Comparison of ENCODE assay signal across 12 mouse cellular contexts in the genomic region with DNA sequence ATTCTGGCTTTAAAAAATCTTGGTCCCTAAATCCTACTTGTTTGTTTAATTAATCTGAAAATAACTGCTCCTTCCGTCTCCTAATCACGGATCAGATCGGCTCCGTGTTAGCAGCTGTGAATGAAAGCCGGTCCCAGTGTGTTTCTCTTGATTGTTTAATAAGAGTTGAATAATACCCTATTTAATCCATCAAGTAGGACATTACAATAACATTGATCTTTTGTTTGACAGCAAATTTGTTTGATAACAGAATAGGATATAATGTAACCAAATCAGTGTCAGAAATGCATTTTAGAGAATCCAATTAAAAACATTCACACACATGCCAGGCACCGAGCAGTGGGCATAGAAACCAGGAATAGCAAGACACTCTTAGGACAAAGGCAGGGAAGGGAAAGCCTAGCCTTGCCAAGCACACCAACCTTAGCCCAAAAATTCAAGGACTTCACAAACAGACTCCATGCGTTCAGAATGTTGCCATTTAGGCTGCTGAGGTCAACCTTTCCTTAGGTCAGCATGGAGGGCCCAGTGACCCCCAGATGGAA.
DNase-seq lines count a peak whose midpoint lies in the region; ATAC-seq and TF ChIP-seq lines count a peak whose summit lies in the region.
"Had no signal": no experiment of that assay in that cellular context is flagged by ENCODE, and none has a peak within 500 bp of the region (broad histone marks: within the 10 kb centered on the region; RNA-seq: fewer than 3 reads in every experiment).

No protein-coding gene starts in this region.

- 17% methylated on average over 7 of the region's 7 CpGs for whole genome bisulfite sequencing in hindbrain, embryonic 14.5 days
- WGBS in midbrain, embryonic 15.5 days, result 27% methylated on average over 7 of the region's 7 CpGs

- H3K9ac ChIP-seq in hindbrain, embryonic 14.5 days, result peak overlapping the region; percentile 42; the same call in 1 of the 2 replicates
- H3K9ac ChIP-seq in midbrain, embryonic 15.5 days, result 0 out of 2 replicates have a peak overlapping the region, but pooled peaks have one; percentile 6

- peak overlapping the region; percentile 51 for H3K4me2 ChIP-seq in hindbrain, embryonic 14.5 days (replicated peaks)
- peak overlapping the region; percentile 39 for H3K4me2 ChIP-seq in midbrain, embryonic 15.5 days

- no peaks in the 10 kb centered on the region for H3K27me3 ChIP-seq in hindbrain, embryonic 14.5 days (ENCODE audit: control insufficient read depth, insufficient read depth, low read length)
- H3K27me3 ChIP-seq in midbrain, embryonic 15.5 days (replicated peaks), result 0 out of 2 replicates have a peak, but pooled peaks cover 2% of the 10 kb centered on the region

- peak; percentile 84 for DNase-seq in brain, embryonic 14.5 days (ENCODE audit: low read depth)
- DNase-seq in embryo, embryonic 10 days (ENCODE audit: low spot score), result peak; percentile 52
- DNase-seq in hindbrain, embryonic 14.5 days (ENCODE audit: low spot score), result no peak
- DNase-seq in thymus, adult 18-20 months, result no peak
- DNase-seq in ovary, adult 18-20 months (ENCODE audit: low spot score), result no peak
- DNase-seq in right cerebral cortex, postnatal 14 days, result no peak
- DNase-seq in urinary bladder, postnatal 14 days (ENCODE audit: low spot score), result no peak
- DNase-seq: cerebellum, postnatal 36 days; lung, postnatal 10 days; thymus, postnatal 25 days had no signal

- peaks cover 10% of the 10 kb centered on the region for H3K4me1 ChIP-seq in hindbrain, embryonic 14.5 days (replicated peaks; ENCODE audit: control insufficient read depth, insufficient read depth, low read length)
- H3K4me1 ChIP-seq in midbrain, embryonic 15.5 days, result peaks cover 6% of the 10 kb centered on the region; the same call in 1 of the 2 replicates

- H3K27ac ChIP-seq in hindbrain, embryonic 14.5 days, result peak overlapping the region; percentile 65
- H3K27ac ChIP-seq in midbrain, embryonic 15.5 days, result peak overlapping the region; percentile 4; the same call in 1 of the 2 replicates

- ATAC-seq in hindbrain, embryonic 14.5 days (ENCODE audit: low FRiP score), result no peak
- peak; percentile 68 for ATAC-seq in midbrain, embryonic 15.5 days (replicated peaks)

- no peaks in the 10 kb centered on the region for H3K9me3 ChIP-seq in hindbrain, embryonic 14.5 days (ENCODE audit: control insufficient read depth, low read length)
- no peaks in the 10 kb centered on the region for H3K9me3 ChIP-seq in midbrain, embryonic 15.5 days

- TF ChIP-seq POLR2A in brain, embryonic 14.5 days (IDR thresholded peaks at IDR 0.05; ENCODE audit: borderline replicate concordance, extremely low read depth, insufficient read depth, insufficient read length, poor library complexity, severe bottlenecking), result no peak

- H3K4me3 ChIP-seq in hindbrain, embryonic 14.5 days (replicated peaks; ENCODE audit: low read length), result peak overlapping the region; percentile 18
- H3K4me3 ChIP-seq in midbrain, embryonic 15.5 days, result 0 out of 2 replicates have a peak overlapping the region, but pooled peaks have one; percentile 0
- H3K4me3 ChIP-seq: erythroblast, embryonic 14.5 days had no signal

- TF ChIP-seq CTCF in brain, embryonic 14.5 days (IDR thresholded peaks at IDR 0.05; ENCODE audit: borderline replicate concordance, extremely low read depth, insufficient read depth, insufficient read length), result no peak

- no peaks in the 10 kb centered on the region for H3K36me3 ChIP-seq in hindbrain, embryonic 14.5 days (replicated peaks; ENCODE audit: control insufficient read depth, insufficient read depth)
- no peaks in the 10 kb centered on the region for H3K36me3 ChIP-seq in midbrain, embryonic 15.5 days (replicated peaks)

Comparison
In these comparisons a context has a peak if more than half of its experiments do, and no peak if none do; other contexts are left out.
1. DNase-seq: peak in brain, embryonic 14.5 days (single experiment) and embryo, embryonic 10 days (single experiment); none in hindbrain, embryonic 14.5 days (single experiment), thymus, adult 18-20 months (0 of 2), ovary, adult 18-20 months (single experiment), right cerebral cortex, postnatal 14 days (single experiment) and urinary bladder, postnatal 14 days (single experiment).